Mouse (Mus musculus) hindbrain, embryonic 16.5 days (tissue): ENCODE measurements around the gene Spc24. TPM values are rescaled to one million over a fixed set of nuclear protein-coding genes. Genes with fewer than 3 reads are reported as not detected.
"Not testable (repeated sequence)": the region's sequence is repeated elsewhere in the genome, so short reads cannot be mapped to it uniquely, and the experiment has no call there.

Experiments
- ATAC-seq: fragments of 200-750 bp; cut with Nextera tagmentation; 2 replicates; pipeline ENCODE4 v1.8.0; 2017; ENCODE audit warnings: moderate TSS enrichment, moderate library complexity
- H3K27ac ChIP-seq: fragments of 300-500 bp; sonication (generic); 2 replicates; pipeline ENCODE4 v1.5.1; 2014; ENCODE audit warnings: low read depth, mild to moderate bottlenecking, control low read depth, low read length, moderate library complexity
- H3K27me3 ChIP-seq: fragments of 300-500 bp; sonication (generic); replicated peaks from 2 replicates; pipeline ENCODE4 v1.6.1; 2014; ENCODE audit warnings: low read length; ENCODE audit not compliant: control insufficient read depth, insufficient read depth
- H3K36me3 ChIP-seq: fragments of 300-500 bp; sonication (generic); 2 replicates; pipeline ENCODE4 v1.6.1; 2014; ENCODE audit warnings: mild to moderate bottlenecking, low read length, moderate library complexity, mixed read lengths; ENCODE audit not compliant: control insufficient read depth, insufficient read depth
- H3K4me1 ChIP-seq: fragments of 300-500 bp; sonication (generic); 2 replicates; pipeline ENCODE4 v1.6.1; 2014; ENCODE audit warnings: low read depth, low read length; ENCODE audit not compliant: control insufficient read depth, insufficient read depth
- H3K4me2 ChIP-seq: fragments of 300-500 bp; sonication (generic); 2 replicates; pipeline ENCODE4 v1.6.1; 2014; ENCODE audit warnings: mild to moderate bottlenecking, low read length, control low read depth, moderate library complexity
- H3K4me3 ChIP-seq: fragments of 300-500 bp; sonication (generic); 2 replicates; pipeline ENCODE4 v1.5.1; 2014; ENCODE audit warnings: mild to moderate bottlenecking, low read length, control low read depth, moderate library complexity
- H3K9ac ChIP-seq: fragments of 300-500 bp; sonication (generic); 2 replicates; pipeline ENCODE4 v1.6.1; 2014; ENCODE audit warnings: low read depth, mild to moderate bottlenecking, control low read depth, low read length, moderate library complexity
- H3K9me3 ChIP-seq: fragments of 300-500 bp; sonication (generic); 2 replicates; pipeline ENCODE4 v1.6.1; 2014; ENCODE audit warnings: mild to moderate bottlenecking, low read length, moderate library complexity; ENCODE audit not compliant: control insufficient read depth
- WGBS: fragments of 180-500 bp; shearing (Covaris S2); extraction: QIAGEN DNeasy Blood & Tissue Kit; methylation state at CpG from one replicate; pipeline ENCODE4 v1.1.7; 2014; 5-methylcytosine and 5-hydroxymethylcytosine counted together
- polyA plus RNA-seq: library from polyadenylated mRNA; unstranded; fragments of >200 nt; fragmentation: Nextera tagmentation; extraction: Ambion mirVana; gene quantifications from 2 replicates; pipeline ENCODE4 v1.2.1, GENCODE M21; 2015

Gene Spc24
- polyA plus RNA-seq, 1 experiment from 2014 or later, result 26.0 TPM

GRCm38 (mm10) chr9:21773396-21773795, 13.3 kb upstream of the Spc24 start:
- H3K27ac ChIP-seq, H3K9ac ChIP-seq, H3K36me3 ChIP-seq, ATAC-seq, H3K27me3 ChIP-seq, H3K4me2 ChIP-seq, H3K9me3 ChIP-seq, H3K4me3 ChIP-seq, H3K4me1 ChIP-seq: not testable (repeated sequence)
- 78% methylated on average over 5 of the region's 5 CpGs for WGBS

- ATAC-seq, result 0 out of 2 replicates have a peak, but pooled peaks have one; percentile 31
Measured at GRCm38 (mm10) chr9:21769558-21770183, 9.6 kb upstream of the Spc24 start.

GRCm38 (mm10) chr9:21768511-21769411, 8.7 kb upstream of the Spc24 start:
- no peaks in the 10 kb centered on the region for H3K36me3 ChIP-seq
- no peak overlapping the region for H3K4me2 ChIP-seq
- no peaks in the 10 kb centered on the region for H3K9me3 ChIP-seq
- H3K27me3 ChIP-seq, result no peaks in the 10 kb centered on the region
- 31% methylated on average over 13 of the region's 13 CpGs for WGBS
- peak overlapping the region; percentile 12; the same call in 1 of the 2 replicates for H3K27ac ChIP-seq
- H3K4me1 ChIP-seq, result peaks cover 10% of the 10 kb centered on the region; the same call in 1 of the 2 replicates
- H3K4me3 ChIP-seq, result no peak overlapping the region
- peak; percentile 25; the same call in 1 of the 2 replicates for ATAC-seq
- H3K9ac ChIP-seq, result no peak overlapping the region; the same call in 1 of the 2 replicates

More at GRCm38 (mm10) chr9:21769558-21770183, 9.6 kb upstream of the Spc24 start:
- no peak overlapping the region for H3K4me2 ChIP-seq
- peaks cover 10% of the 10 kb centered on the region; the same call in 1 of the 2 replicates for H3K4me1 ChIP-seq
- no peaks in the 10 kb centered on the region for H3K36me3 ChIP-seq
- no peak overlapping the region for H3K4me3 ChIP-seq
- no peak overlapping the region for H3K9ac ChIP-seq
- no peaks in the 10 kb centered on the region for H3K9me3 ChIP-seq
- no peak overlapping the region for H3K27ac ChIP-seq
- H3K27me3 ChIP-seq, result no peaks in the 10 kb centered on the region
- WGBS, result 68% methylated on average over 26 of the region's 26 CpGs

GRCm38 (mm10) chr9:21767896-21768295, 7.8 kb upstream of the Spc24 start:
- Histone ChIP-seq H3K9me3 (no peaks in the 10 kb centered on the region), H3K27me3 (no peaks in the 10 kb centered on the region), H3K9ac (no peak overlapping the region; the same call in 1 of the 2 replicates), H3K27ac (peak overlapping the region; percentile 1; the same call in 1 of the 2 replicates), H3K4me2 (no peak overlapping the region), H3K36me3 (no peaks in the 10 kb centered on the region), H3K4me3 (no peak overlapping the region), H3K4me1 (peaks cover 10% of the 10 kb centered on the region; the same call in 1 of the 2 replicates)
- no peak for ATAC-seq
- 67% methylated on average over 11 of the region's 11 CpGs for WGBS

GRCm38 (mm10) chr9:21764084-21764999, 4.2 kb upstream of the Spc24 start:
- Histone ChIP-seq H3K36me3 (no peaks in the 10 kb centered on the region), H3K27ac (no peak overlapping the region), H3K4me3 (no peak overlapping the region), H3K9me3 (no peaks in the 10 kb centered on the region), H3K4me2 (no peak overlapping the region), H3K27me3 (no peaks in the 10 kb centered on the region), H3K4me1 (peaks cover 13% of the 10 kb centered on the region; the same call in 1 of the 2 replicates), H3K9ac (no peak overlapping the region)
- 98% methylated on average over 6 of the region's 6 CpGs for WGBS
- ATAC-seq, result no peak

- Histone ChIP-seq H3K4me1 (peaks cover 3% of the 10 kb centered on the region; the same call in 1 of the 2 replicates), H3K9me3 (no peaks in the 10 kb centered on the region), H3K4me3 (no peak overlapping the region), H3K27ac (no peak overlapping the region), H3K36me3 (no peaks in the 10 kb centered on the region), H3K4me2 (no peak overlapping the region), H3K27me3 (no peaks in the 10 kb centered on the region), H3K9ac (no peak overlapping the region)
- ATAC-seq, result no peak
Measured at GRCm38 (mm10) chr9:21762135-21762534, 2.0 kb upstream of the Spc24 start.

GRCm38 (mm10) chr9:21759718-21760117, 385 bp downstream of the Spc24 start:
- Histone ChIP-seq H3K4me3 (peak overlapping the region; percentile 83), H3K27me3 (no peaks in the 10 kb centered on the region), H3K27ac (no peak overlapping the region), H3K36me3 (no peaks in the 10 kb centered on the region), H3K9ac (peak overlapping the region; percentile 77), H3K4me1 (peaks cover 3% of the 10 kb centered on the region; the same call in 1 of the 2 replicates), H3K9me3 (no peaks in the 10 kb centered on the region), H3K4me2 (peak overlapping the region; percentile 98)
- no peak; the same call in 1 of the 2 replicates for ATAC-seq
- WGBS, result 0% methylated on average over 20 of the region's 20 CpGs

- Histone ChIP-seq H3K27me3 (no peaks in the 10 kb centered on the region), H3K9ac (no peak overlapping the region), H3K27ac (no peak overlapping the region), H3K9me3 (no peaks in the 10 kb centered on the region), H3K4me3 (peak overlapping the region; percentile 83), H3K4me1 (peaks cover 3% of the 10 kb centered on the region; the same call in 1 of the 2 replicates), H3K36me3 (no peaks in the 10 kb centered on the region), H3K4me2 (peak overlapping the region; percentile 98)
- ATAC-seq, result no peak
- 58% methylated on average over 14 of the region's 14 CpGs for WGBS
Measured at GRCm38 (mm10) chr9:21758576-21759529, 1.2 kb downstream of the Spc24 start.
